Mouse (Mus musculus) bone marrow, adult 2 months (tissue): ENCODE results near the gene Hid1.

ENCODE experiments used
- CTCF ChIP-seq: fragments of 200-500 bp; IDR thresholded peaks from 2 replicates; pipeline ENCODE4 v1.5.1; 2011; ENCODE audit warnings: low read length, control low read depth; ENCODE audit not compliant: control insufficient read depth, insufficient read depth
- POLR2A ChIP-seq: fragments of 200-500 bp; IDR thresholded peaks from 2 replicates; pipeline ENCODE4 v1.6.1; 2011; ENCODE audit warnings: low read depth, mild to moderate bottlenecking, control low read depth, low read length, borderline replicate concordance; ENCODE audit not compliant: control insufficient read depth

GRCm38 (mm10) chr11:115306863-115307262, 60.7 kb downstream of the Hid1 start, which contains the start of gene Otop2:
- TF ChIP-seq POLR2A (no peak), CTCF (no peak)
